Mouse (Mus musculus): ENCODE measurements around the gene Phf11c. TPM values are rescaled to one million over a fixed set of nuclear protein-coding genes. Genes with fewer than 3 reads are reported as not detected.
"Not testable (repeated sequence)": the region's sequence is repeated elsewhere in the genome, so short reads cannot be mapped to it uniquely, and the experiment has no call there.

Gene Phf11c
- total RNA-seq (2021), result under 1 TPM; 0.25 to 0.45 TPM
- long read RNA-seq, experiment 1, result 0 reads
- long read RNA-seq, experiment 2, result 0 reads

DNA sequence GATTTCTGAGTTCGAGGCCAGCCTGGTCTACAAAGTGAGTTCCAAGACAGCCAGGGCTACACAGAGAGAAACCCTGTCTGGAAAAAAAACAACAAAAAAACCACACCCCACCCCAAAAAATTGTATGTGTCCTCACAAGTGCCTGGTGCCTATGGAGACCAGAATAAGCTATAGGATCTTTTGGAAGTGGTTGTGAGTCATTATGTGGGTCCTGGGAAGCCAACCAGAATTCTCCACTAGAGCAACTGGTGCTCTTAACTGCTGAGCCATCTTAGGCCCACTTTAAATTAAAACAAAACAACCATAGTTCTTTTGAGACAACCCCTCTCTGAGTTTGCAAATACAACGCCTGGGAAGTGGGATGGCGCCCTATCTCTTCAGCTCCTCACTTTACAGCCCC, at the start of gene Phf11c:
Phf11c (minus strand) TSS at position 101 of the 400 bp plus-strand sequence.
- no peak for DNase-seq (ENCODE audit: low spot score)

DNA sequence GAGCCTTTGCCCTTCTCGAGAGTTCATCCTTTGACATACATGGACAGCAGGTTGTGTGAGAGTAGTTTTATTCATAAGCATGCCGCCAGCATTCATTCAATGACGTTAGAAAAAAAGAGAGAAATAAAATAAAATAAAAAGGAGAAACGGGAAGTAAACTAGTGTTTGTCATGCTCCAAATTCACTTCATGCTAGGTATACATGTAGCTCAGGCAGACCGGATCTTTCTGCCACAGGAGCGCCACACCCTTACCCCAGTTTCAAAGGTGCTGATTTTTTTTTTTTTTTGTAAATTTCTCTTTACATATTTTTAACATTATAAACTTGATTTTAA, 46.3 kb upstream of the Phf11c start:
- no peak for DNase-seq (ENCODE audit: low spot score)

DNA sequence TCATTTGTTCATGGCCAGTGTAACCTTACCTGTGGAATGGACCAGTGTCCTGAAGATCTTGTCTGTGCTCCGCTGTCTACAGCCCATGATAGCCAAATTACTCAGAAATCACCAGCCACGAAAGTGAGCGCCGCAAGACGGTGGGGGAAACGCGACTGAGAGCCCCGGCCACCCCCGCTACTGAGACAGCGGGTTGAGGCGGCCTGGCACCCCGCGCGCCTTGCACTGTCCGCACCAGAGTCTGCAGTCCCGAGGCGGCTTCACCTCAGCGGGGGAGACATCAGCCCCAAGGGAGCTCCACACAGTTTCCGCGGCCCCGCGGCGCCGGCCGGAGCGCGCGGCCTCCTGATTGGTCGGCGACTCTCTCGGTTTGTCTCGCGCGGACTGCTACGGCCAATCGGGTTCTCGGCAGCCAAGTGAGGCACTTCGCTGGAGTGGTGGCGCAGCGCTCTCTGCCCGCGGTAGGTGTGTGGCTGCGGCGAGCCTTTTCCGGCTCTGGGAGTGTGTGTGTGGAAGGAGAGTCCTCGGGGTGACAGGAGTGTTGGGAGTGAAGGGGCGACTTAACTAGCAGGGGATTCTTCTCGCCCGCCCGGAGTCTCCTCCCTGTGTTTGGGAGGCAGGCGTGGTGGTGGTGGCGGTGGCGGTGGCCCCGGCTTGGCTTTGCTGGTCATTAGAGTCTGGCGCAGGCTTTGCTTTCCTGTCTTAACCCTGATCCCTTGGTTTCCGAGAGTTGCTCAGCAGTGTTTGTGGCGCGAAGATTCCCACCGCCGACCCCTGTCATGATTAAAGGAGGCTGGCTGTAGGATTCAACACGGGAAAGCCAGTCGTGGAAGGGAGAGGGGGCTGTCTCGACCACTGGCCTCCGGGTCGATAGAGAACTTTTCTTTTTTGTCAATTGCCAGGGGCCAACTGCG, 45.6 kb upstream of the Phf11c start, which contains the start of the genes Setdb2 and Cab39l:
Setdb2 (minus strand) TSS at position 327 of the 914 bp plus-strand sequence.
Cab39l (plus strand) TSS at position 415 of the 914 bp plus-strand sequence.
- DNase-seq (ENCODE audit: low spot score), result peak; percentile 95

GRCm38 (mm10) chr14:59440039-59440438, 44.9 kb upstream of the Phf11c start:
- no peak for DNase-seq (ENCODE audit: low spot score)

DNA sequence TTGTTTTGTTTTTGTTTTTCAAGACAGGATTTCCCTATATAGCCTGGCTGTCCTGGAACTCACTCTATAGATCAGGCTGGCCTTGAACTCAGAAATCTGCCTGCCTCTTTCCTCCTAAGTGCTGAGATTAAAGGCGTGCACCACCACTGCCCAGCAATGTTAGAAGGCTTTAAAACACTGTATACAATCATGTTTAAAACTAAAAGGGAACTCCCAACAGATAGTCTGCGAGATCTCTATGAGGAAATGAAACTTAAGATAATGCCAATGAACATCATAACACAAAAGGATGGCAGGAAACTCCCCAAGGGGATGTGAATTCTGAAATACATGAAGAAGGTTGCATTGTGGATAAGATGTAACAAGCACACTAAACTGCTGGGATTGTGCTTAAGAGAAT, 43.3 kb upstream of the Phf11c start:
- no peak for DNase-seq (ENCODE audit: low spot score)

DNA sequence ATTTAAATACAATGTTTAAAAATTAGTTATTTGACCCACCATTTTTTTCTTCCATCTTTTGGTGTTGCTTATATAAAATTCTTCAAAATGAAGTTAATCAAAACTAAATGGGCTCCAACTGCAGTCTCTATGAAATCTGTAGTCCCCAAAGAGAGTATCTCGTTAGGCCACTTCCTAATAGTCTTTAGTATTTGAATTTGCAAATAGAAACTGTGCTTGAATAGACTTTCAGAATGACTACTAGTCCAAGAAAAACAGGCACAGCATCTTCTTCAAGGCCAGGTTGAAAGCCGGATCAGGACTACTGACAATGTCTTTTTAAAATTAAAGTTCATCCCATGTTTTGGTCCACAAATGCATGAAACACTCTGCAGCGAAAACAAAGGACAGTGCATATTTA, 42.2 kb upstream of the Phf11c start:
- DNase-seq (ENCODE audit: low spot score), result no peak

GRCm38 (mm10) chr14:59435206-59435605, 40.0 kb upstream of the Phf11c start:
- DNase-seq (ENCODE audit: low spot score), result no peak

DNA sequence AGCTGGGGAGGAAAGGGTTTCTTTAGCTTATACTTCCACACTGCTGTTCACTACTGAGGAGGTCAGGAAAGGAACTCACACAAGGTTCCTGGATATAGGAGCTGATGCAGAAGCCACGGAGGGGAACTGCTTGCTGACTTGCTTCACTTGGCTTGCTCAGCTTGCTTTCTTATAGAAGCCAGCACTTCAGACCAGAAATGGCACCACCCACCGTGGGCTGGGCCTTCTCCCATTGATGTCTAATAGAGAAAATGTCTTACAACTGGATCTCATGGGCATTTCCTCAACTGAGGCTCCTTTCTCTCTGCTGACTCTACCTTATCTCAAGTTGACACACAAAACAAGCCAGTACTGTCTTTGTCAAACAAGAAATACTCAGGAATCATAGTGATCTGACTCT, 38.7 kb upstream of the Phf11c start:
- no peak for DNase-seq (ENCODE audit: low spot score)

DNA sequence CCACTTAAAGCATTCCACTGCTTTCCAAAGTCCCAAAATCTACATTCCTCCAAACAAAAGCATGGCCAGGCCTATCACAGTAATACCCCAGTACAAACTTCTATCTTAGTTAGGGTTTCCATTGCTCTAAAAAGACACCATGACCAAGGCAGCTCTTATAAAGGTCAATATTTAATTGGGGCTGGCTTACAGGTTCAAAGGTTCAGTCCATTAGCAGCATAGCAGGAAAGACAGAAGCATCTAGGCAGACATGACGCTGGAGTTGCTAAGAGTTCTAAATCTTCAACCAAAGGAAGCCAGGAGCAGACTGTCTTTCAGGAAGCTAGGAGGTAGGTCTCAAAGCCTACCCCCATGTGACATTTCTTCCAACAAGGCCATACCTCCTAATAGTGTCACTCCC, 35.4 kb upstream of the Phf11c start:
- no peak for DNase-seq (ENCODE audit: low spot score)

- no peak for DNase-seq (ENCODE audit: low spot score)
Observed at GRCm38 (mm10) chr14:59422912-59423663, 27.9 kb upstream of the Phf11c start.

GRCm38 (mm10) chr14:59418171-59418570, 23.0 kb upstream of the Phf11c start:
- peak; percentile 7 for DNase-seq (ENCODE audit: low spot score)

DNA sequence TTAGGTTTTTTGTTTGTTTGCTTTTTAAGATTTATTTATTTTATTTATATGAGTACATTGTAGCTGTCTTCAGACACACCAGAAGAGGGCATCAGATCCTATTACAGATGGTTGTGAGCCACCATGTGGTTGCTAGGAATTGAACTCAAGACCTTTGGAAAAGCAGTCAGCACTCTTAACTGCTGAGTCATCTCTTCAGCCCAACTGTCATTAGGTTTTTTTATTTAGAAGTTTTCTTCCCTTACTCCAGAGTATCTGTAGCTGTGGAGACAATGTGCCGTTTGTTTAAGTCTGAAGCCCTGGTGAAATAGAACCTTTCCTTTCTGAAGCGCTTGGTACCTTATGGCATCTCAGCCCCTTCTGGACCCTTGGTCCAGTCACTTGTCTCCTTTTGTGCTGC, 19.8 kb upstream of the Phf11c start:
- DNase-seq (ENCODE audit: low spot score), result not testable (repeated sequence)

DNA sequence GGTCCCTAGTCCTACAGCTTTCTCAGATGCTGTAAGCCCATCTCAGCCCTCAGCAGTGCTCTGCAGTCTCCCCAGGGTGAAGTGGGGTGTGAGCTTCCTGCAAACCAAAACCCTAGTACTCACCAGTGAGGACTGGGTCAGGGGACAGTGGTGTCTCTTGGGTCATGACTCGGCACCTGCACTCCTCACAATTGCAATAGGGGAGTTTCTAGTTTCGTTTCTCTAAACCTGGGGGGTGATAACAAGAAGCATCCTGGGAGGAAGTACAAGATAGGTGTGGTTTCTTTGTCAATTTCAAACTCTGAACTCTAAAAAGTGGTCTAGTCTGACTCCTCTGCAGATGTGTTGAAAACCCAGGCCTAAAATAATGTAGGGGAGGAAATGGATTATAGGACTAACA, 1.8 kb upstream of the Phf11c start:
- no peak for DNase-seq (ENCODE audit: low spot score)

DNA sequence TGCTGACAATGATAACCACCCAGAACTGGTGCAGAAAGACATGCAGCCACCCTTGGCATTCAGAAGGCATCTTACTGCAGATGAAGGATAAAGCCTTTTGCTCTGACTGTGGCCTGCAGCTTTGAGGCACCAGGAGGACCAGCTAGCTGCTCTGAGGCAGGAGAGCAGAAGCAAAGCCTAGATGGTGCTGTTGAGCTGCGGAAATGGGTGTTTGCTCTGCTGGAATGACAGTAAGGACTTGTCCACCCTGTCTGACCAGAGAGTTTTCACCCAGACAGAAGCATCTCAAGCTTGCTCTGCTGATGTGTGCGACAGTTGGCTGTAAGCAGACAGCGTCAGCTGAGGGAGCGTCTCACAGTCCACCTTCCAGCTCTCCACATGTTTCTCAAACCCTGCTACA, 5.0 kb downstream of the Phf11c start:
- peak; percentile 10 for DNase-seq (ENCODE audit: low spot score)

GRCm38 (mm10) chr14:59389532-59389931, 5.6 kb downstream of the Phf11c start:
- DNase-seq (ENCODE audit: low spot score), result no peak

- no peak for DNase-seq (ENCODE audit: low spot score)
Observed at GRCm38 (mm10) chr14:59370348-59371068, 24.7 kb downstream of the Phf11c start.

DNA sequence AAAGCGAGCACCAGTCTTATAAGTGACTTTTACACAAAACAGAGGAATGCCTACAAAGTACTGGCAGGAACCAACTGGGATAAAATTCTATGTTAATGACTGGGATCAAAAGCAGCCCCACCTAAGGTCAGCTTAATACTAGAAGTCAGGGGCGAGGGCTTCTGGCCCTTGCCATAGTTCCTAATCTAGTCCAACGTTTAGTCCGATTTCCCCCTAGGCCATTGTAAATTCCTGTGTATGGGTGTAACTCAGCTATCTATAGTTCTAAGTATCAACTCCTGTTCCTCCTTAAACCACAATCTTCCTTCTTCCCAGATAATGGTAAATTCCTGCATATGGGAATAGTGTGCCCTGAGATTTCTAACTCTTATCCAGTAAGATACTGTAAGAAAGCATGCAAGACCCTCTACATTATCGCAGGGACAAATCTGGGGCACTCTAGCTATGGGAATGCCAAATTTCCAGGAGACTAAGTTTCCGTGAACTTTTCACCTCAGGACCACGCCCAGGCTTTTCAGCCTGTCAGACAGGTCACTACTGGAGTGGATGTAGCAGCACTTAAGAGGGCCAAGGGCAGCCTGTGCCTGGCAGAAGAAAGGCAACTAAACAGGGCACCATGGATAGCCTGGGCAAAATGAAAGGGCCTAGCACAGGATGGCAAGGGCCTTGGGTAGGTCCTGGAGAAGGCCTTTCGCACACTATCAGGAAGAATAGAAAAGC, 28.6 kb downstream of the Phf11c start:
- no peak for DNase-seq (ENCODE audit: low spot score)

- DNase-seq (ENCODE audit: low spot score), result peak; percentile 53
Observed at GRCm38 (mm10) chr14:59365244-59365644, 29.9 kb downstream of the Phf11c start, which contains the start of gene Phf11d. Gene Phf11d (minus strand): TSS chr14:59365470.

GRCm38 (mm10) chr14:59341189-59341588, 54.0 kb downstream of the Phf11c start, which contains the start of gene Phf11b:
Gene Phf11b (minus strand): TSS chr14:59341351.
- DNase-seq (ENCODE audit: low spot score), result not testable (repeated sequence)

DNA sequence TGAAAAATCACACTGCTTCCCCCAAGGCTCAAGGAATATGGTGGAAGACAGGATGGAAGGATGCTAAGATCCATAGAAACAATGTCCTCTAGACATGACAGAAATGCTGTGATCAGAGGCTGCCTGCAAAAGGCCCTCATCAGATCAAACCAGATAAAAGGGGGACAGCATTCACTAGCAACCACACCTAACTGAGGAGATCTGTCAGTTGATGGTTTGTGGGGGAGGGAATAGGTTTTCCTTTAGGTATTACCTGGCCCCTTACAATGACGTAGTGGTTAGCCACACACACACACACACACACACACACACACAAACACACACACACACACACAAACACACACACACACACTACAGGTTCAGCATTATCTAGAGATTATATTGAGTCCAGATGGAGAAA, 55.6 kb downstream of the Phf11c start:
- no peak for DNase-seq (ENCODE audit: low spot score)

DNA sequence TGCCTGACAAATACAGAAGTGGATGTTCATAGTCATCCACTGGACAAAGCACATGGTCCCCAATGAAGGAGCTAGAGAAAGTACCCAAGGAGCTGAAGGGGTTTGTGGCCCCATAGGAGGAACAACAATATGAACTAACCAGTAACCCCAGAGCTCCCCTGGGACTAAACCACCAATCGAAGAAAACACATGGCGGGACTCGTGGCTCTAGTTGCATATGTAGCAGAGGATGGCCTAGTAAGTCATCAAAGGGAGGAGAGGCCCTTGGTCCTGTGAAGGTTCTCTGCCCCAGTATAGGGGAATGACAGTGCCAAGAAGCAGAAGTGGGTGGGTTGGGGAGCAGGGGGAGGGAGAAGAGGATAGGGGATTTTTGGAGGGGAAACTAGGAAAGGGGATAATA, 59.1 kb downstream of the Phf11c start:
- DNase-seq (ENCODE audit: low spot score), result not testable (repeated sequence)
